Mouse (Mus musculus): Measurements from ENCODE around the gene D2hgdh.

Gene D2hgdh

GRCm38 (mm10) chr1:93824609-93825008 lies at the start of gene D2hgdh:
Gene D2hgdh, plus strand, starts transcription at chr1:93824909.
- no peak for DNase-seq (ENCODE audit: extremely low read depth, insufficient read length, low spot score)

DNA sequence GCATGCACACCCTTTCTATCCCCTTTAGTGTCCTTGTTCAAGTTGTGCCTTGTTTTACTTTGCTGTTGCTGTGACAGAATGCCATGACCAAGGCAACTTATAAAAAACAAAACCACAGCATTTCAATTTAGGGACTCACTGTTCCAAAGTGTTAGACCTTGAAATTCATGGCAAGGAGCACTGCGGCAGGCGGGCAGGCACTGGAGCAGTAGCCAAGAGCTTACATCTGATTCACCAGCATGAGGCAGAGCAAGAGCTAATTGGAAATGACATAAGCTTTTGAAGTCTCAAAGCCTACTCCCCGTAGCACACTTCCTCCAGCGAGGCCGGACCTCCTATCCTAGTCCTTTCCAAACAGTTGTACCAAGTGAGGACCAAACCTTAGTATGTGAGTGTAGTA lies 48.0 kb upstream of the D2hgdh start:
- DNase-seq (ENCODE audit: extremely low read depth, insufficient read length, low spot score) = no peak

GRCm38 (mm10) chr1:93786912-93787311 lies 37.8 kb upstream of the D2hgdh start:
- DNase-seq (ENCODE audit: extremely low read depth, insufficient read length, low spot score) = no peak

DNA sequence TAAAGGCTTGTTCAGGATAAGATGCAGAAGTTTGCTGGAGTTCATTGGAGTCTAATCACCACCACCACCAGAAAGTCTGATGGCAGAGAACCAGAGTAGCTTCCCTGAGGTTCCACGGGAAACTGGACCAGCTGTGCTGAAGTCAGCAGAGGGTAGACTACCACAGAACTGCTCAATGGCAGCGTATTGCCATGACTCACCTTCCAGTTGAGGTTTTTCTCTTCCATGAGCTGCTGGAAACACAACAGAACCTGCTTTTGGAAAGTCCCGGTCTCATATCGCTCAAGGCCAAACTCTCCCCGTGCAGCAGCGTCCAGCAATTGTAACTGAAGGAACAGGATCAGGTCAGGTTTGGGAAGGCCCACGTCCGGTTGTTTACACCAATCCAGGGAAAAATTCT lies 30.2 kb upstream of the D2hgdh start:
- no peak for DNase-seq (ENCODE audit: extremely low read depth, insufficient read length, low spot score)

DNA sequence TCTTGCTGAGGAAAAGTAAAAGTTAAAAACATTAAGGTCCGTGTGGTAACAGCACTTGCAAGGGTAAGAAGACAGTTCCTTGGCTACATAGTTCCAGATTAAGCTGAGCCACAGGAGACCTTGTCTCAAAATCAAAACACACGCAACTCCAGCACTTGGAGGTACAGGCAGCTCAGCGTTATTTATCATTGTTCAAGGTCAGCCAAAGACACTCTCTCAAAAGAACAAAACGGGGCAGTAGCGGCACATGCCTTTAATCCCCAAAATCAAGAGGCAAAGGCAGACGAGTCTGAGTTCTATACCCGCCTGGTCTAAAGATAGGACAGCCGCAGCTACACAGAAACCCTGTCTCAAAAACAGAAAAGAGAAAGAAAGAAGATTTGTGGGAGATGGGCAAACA lies 28.8 kb upstream of the D2hgdh start:
- no peak for DNase-seq (ENCODE audit: extremely low read depth, insufficient read length, low spot score)

DNA sequence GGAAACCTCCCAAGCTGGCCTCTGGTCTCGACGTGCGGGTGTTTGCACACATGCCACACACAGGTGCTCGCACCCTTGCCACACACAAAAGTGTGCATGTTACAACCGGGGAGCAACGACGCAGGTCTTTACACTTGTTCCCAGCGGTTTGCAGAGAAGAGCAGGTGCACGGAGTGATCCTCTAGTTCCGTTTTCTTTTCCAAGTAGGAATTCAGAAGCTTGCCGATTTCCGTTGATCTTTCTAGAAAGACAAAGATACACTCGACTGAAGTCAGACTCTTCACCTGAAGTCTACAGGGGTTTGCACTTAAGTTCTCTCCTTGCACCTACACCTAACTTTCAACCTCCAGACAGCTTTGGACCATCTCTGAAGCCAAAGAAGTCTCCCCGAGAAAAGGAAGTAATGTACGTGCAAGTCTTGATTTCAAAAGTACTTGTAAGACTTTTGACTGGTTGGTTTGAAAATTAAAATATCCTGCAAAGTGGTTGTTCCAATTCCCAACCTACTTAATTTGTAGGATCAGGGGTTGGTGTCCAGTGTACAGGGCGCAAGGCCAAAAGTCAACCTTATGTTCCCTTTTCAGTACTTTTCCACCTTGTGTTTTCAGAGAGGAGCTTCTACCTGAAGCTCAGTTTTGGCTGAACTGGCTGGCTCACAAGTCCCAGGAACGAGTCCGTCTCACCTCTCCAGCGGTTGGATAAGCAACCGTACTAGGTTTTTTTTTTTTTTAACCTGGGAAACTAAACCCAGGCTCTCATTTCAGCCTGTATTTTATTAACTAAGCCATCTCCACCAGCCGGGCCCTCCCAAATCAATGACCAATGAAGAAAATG lies 23.8 kb upstream of the D2hgdh start:
- DNase-seq (ENCODE audit: extremely low read depth, insufficient read length, low spot score) = no peak

GRCm38 (mm10) chr1:93801741-93802238 lies 22.9 kb upstream of the D2hgdh start, which contains the start of gene Dtymk:
Gene Dtymk, minus strand, starts transcription at chr1:93801934.
- peak; percentile 95 for DNase-seq (ENCODE audit: extremely low read depth, insufficient read length, low spot score)

DNA sequence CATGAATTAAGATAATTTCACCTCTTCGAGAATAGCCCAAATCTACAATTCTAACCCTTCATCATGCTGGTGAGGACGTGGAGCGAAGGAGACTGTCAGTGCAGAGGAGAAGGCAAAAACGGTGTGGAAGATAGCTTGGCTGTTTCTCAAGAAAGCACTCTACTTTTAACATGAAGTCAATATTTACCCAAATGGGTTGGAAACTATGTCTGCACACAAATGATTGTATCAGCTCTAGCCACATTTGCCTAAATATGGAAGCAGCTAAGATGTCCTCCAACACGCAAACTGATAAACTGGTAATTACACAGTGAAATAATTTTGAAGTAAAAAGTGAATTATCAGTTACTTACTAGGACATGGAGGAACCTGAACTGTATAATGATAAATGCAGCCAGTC lies 21.9 kb upstream of the D2hgdh start:
- DNase-seq (ENCODE audit: extremely low read depth, insufficient read length, low spot score) = no peak

GRCm38 (mm10) chr1:93803556-93804507 lies 20.9 kb upstream of the D2hgdh start, which contains the start of gene Ing5:
Gene Ing5, plus strand, starts transcription at chr1:93803965.
- peak; percentile 99 for DNase-seq (ENCODE audit: extremely low read depth, insufficient read length, low spot score)

DNA sequence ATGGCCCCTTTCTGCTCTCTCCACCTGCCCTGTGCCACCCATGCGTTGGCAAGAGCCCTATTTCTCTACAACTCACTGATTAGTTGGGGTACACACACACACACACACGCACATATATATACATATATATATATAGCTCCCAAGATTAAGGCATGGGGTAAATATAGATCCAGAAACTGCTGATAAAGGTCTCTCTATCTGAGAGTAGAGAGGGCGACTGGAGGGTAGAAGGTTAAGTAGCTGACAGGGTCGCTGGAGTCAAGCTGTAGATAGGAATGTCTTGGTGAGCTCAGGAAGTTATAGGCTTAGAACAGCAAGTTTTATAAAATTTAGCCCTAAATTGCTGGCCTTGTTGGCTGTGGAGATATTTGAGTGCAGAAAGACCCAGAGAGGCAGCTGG lies 19.9 kb upstream of the D2hgdh start:
- DNase-seq (ENCODE audit: extremely low read depth, insufficient read length, low spot score) = no peak

DNA sequence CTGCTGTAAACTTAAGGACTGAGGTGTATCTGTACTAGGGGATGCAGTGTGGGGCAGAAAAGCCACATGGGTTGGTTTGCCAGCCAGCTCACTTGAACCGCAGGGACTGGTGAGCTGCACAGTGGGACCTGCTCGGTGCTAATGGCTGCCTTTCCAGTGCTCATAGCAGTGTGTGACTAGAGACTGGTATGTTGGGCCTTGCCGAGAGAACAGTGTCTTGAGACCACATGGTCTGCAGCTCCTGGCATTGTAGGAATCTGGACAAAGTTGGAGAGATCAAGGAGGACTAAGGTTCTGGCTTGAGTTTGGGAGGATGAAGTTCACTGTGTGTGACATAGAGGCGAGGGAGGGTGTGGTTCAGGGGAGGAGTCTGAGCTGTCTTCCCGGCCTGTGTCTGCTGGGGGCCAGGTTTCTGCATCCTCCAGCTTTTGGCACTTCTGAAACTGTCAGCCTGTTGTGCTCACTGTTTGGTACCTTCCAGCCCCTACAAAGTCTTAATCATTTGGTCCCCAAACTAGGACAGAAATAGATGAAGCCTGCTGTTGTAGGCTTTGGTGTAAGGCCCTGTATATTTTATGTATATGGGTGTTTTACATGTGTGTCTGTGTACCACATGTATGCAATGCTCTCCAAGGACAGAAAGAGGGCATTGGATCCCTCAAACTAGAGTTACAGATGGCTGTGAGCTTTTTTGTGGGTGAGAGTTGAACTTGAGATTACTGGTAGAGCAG lies 19.3 kb upstream of the D2hgdh start:
- no peak for DNase-seq (ENCODE audit: extremely low read depth, insufficient read length, low spot score)

GRCm38 (mm10) chr1:93808871-93809270 lies 15.8 kb upstream of the D2hgdh start:
- no peak for DNase-seq (ENCODE audit: extremely low read depth, insufficient read length, low spot score)

DNA sequence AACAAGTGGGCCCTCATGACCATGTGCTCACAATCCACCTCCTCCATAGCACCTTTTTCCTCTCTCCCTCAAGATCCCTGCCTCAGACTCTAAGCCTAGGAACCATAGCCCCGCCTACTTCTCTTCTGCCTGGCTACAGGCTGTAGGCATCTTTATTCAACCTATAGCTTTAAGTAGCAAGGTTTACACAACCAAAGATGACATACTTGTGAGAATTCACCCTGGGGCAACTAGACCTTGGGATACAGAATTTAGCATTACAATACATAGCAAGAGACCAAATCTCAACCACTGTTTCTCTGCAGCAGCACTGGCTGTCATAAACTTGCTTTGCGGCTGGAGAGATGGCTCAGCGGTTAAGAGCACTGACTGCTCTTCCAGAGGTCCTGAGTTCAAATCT lies 14.7 kb upstream of the D2hgdh start:
- DNase-seq (ENCODE audit: extremely low read depth, insufficient read length, low spot score) = no peak

DNA sequence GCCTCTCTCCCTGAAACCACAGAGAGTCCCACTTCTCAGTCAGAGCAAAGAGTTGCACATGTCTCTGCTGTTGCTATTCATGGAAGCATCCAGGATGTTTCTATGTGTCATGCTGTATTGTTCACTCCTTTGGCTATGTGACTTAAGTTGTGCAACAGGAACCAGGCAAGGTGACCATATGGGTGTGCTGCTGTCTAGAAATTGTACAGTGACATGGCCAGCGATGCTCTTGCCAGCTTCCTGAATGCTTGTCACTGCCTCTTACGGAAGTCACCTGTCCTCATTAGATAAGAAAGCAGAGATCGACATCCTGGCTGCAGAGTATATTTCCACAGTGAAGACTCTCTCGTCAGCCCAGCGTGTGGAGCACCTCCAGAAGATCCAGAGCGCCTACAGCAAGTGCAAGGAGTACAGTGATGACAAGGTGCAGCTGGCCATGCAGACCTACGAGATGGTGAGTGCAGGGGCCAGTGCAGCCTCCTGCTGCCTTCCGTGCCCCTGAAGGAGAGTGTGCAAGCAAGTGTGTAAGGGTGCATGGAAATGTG lies 13.1 kb upstream of the D2hgdh start:
- no peak for DNase-seq (ENCODE audit: extremely low read depth, insufficient read length, low spot score)

DNA sequence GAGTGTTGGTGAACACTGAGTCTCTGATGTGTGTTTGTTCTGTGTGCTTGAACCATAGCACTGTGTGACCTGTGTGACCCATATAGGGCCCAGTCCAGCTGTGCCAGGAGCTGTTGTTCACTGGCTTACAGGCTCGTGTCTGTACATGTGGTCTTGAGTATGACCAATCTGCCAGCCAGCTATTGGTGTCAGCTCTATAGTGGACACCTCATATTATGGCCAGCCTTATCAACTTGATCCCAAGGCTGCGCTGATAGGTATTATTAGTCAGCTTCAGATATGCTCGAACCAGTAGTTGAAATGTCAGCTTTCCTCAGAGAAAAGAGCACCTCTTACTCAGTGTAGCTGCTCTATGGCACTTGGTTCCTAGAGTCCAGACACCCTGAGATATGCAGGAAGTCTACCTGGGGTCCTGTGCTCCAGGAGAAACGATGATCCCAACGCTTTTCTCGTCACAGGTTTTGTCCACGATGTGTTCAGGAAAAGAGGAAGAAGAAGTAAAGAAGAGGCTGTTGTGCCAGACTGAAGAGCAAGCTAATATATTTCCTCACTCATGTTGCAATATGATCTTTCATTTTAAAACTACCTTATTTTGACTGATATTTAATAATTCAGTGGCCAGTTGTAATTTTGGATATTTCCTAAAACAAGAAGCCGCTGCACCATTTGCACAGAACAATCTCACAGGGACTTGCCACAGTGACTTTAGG lies 6.7 kb upstream of the D2hgdh start:
- no peak for DNase-seq (ENCODE audit: extremely low read depth, insufficient read length, low spot score)

GRCm38 (mm10) chr1:93818722-93819121 lies 6.0 kb upstream of the D2hgdh start:
- no peak for DNase-seq (ENCODE audit: extremely low read depth, insufficient read length, low spot score)

GRCm38 (mm10) chr1:93823796-93824495 lies 763 bp upstream of the D2hgdh start:
- DNase-seq (ENCODE audit: extremely low read depth, insufficient read length, low spot score) = no peak

DNA sequence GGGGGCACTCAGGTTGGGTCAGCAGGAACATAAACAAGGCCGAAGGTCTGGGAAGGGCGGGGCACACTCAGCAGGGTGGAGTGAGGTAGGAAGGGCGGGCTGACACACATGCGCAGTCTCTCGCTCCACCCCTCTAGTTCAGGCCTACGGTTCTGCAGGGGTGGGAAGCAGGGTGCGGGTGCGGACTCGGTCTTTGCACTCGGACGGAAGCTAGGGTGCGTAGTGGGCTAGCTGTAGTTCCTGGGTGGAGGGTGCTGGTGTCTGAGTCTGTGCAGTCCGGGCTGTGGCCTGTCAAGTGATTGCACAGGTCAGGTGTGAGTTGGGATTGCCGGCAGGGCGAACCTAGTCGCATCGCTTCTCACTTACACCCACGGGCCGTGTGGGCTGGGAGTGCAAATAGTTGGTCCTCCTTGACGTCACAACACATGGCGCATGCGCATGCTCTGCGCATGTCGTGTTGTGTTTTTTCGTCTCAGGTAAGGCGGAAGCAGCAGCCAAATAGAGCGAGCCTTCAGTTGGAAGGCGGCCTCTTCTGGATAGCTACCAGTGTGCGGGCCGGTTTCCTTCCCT lies 481 bp downstream of the D2hgdh start:
- DNase-seq (ENCODE audit: extremely low read depth, insufficient read length, low spot score) = peak; percentile 96
